Mouse (Mus musculus) kidney, adult 2 months (tissue): Measurements from ENCODE around the gene Bach2. TPM values are rescaled to one million over a fixed set of nuclear protein-coding genes. Genes with fewer than 3 reads are reported as not detected.
A peak's percentile ranks its signal among the peaks of the same experiment; 100 is the strongest.

Experiments used
- DNase-seq: peaks from one replicate; pipeline ENCODE4 v3.0.0; 2021
- H3K27ac ChIP-seq: fragments of 200-500 bp; 2 replicates; pipeline ENCODE4 v1.5.1; 2012; ENCODE audit warnings: low read depth, low read length, control low read depth, inconsistent platforms; ENCODE audit not compliant: insufficient read depth
- H3K27me3 ChIP-seq: fragments of 200-500 bp; replicated peaks from 2 replicates; pipeline ENCODE4 v1.6.1; 2012; ENCODE audit warnings: mild to moderate bottlenecking, moderate library complexity, low read length, inconsistent platforms; ENCODE audit not compliant: control insufficient read depth, insufficient read depth
- H3K36me3 ChIP-seq: fragments of 200-500 bp; 2 replicates; pipeline ENCODE4 v1.6.1; 2012; ENCODE audit warnings: mild to moderate bottlenecking, moderate library complexity, low read length, inconsistent platforms; ENCODE audit not compliant: control insufficient read depth, insufficient read depth
- H3K4me1 ChIP-seq: fragments of 200-500 bp; 2 replicates; pipeline ENCODE4 v1.6.1; 2011; ENCODE audit warnings: low read length; ENCODE audit not compliant: control insufficient read depth, insufficient read depth
- H3K4me3 ChIP-seq: fragments of 200-500 bp; 2 replicates; pipeline ENCODE4 v1.5.1; 2011; ENCODE audit warnings: mild to moderate bottlenecking, low read depth, low read length, control low read depth; ENCODE audit not compliant: insufficient read depth
- CTCF ChIP-seq: fragments of 200-500 bp; conservative IDR thresholded peaks from 2 replicates; pipeline ENCODE4 v1.5.1; 2011; ENCODE audit warnings: low read depth, mild to moderate bottlenecking, control low read depth, low read length, moderate library complexity, mixed read lengths; ENCODE audit not compliant: insufficient read depth, insufficient read length
- POLR2A ChIP-seq: fragments of 200-500 bp; IDR thresholded peaks from one replicate; pipeline ENCODE4 v1.6.1; 2011; ENCODE audit warnings: low read depth, low read length, control low read depth
- WGBS: fragments of 180-500 bp; shearing (Covaris S2); methylation state at CpG from one replicate; pipeline ENCODE4 v1.1.7; 2018; 5-methylcytosine and 5-hydroxymethylcytosine counted together
- polyA plus RNA-seq: library from polyadenylated mRNA; depleted of rRNA; stranded (reverse); fragments of >200 nt; gene quantifications from 2 replicates; pipeline ENCODE4 v1.2.3, GENCODE M21; 2012

Bach2 gene
- polyA plus RNA-seq, 1 experiment = 2.5 TPM

GRCm38 (mm10) chr4:32391260-32391659 is 152.7 kb downstream of the Bach2 start:
- TF ChIP-seq POLR2A (no peak), CTCF (no peak)
- H3K27ac ChIP-seq = no peak overlapping the region

GRCm38 (mm10) chr4:32393226-32393625 is 154.6 kb downstream of the Bach2 start:
- no peak for TF ChIP-seq POLR2A
- TF ChIP-seq CTCF = no peak
- H3K27me3 ChIP-seq = no peaks in the 10 kb centered on the region
- H3K36me3 ChIP-seq = no peaks in the 10 kb centered on the region
- H3K4me1 ChIP-seq = no peaks in the 10 kb centered on the region
- H3K27ac ChIP-seq = no peak overlapping the region
- no peak for DNase-seq
- 84% methylated on average over 3 of the region's 3 CpGs for WGBS
- H3K4me3 ChIP-seq = no peak overlapping the region

More at GRCm38 (mm10) chr4:32391260-32391659, 152.7 kb downstream of the Bach2 start:
- Histone ChIP-seq H3K4me3 (no peak overlapping the region), H3K4me1 (no peaks in the 10 kb centered on the region), H3K36me3 (no peaks in the 10 kb centered on the region), H3K27me3 (no peaks in the 10 kb centered on the region)
- WGBS = 92% methylated on average over 8 of the region's 8 CpGs
- no peak for DNase-seq

GRCm38 (mm10) chr4:32393951-32394350 is 155.3 kb downstream of the Bach2 start:
- WGBS = 72% methylated on average over 1 of the region's 1 CpGs
- no peaks in the 10 kb centered on the region for H3K36me3 ChIP-seq
- DNase-seq = no peak

GRCm38 (mm10) chr4:32394850-32395249 is 156.2 kb downstream of the Bach2 start:
- WGBS = 96% methylated on average over 2 of the region's 2 CpGs
- no peak for DNase-seq
- H3K27ac ChIP-seq = no peak overlapping the region
- no peaks in the 10 kb centered on the region for H3K27me3 ChIP-seq
- H3K4me3 ChIP-seq = no peak overlapping the region
- no peaks in the 10 kb centered on the region for H3K36me3 ChIP-seq
- no peaks in the 10 kb centered on the region for H3K4me1 ChIP-seq
- no peak for TF ChIP-seq CTCF
- TF ChIP-seq POLR2A = no peak

More at GRCm38 (mm10) chr4:32393951-32394350, 155.3 kb downstream of the Bach2 start:
- no peak overlapping the region for H3K27ac ChIP-seq
- no peak overlapping the region for H3K4me3 ChIP-seq
- H3K27me3 ChIP-seq = no peaks in the 10 kb centered on the region
- TF ChIP-seq CTCF (no peak), POLR2A (no peak)
- no peaks in the 10 kb centered on the region for H3K4me1 ChIP-seq

GRCm38 (mm10) chr4:32401459-32401858 is 162.9 kb downstream of the Bach2 start:
- WGBS = 75% methylated on average over 5 of the region's 5 CpGs
- H3K36me3 ChIP-seq = no peaks in the 10 kb centered on the region

GRCm38 (mm10) chr4:32403506-32403905 is 164.9 kb downstream of the Bach2 start:
- Histone ChIP-seq H3K4me1 (peaks cover 8% of the 10 kb centered on the region; the same call in 1 of the 2 replicates), H3K4me3 (no peak overlapping the region), H3K27me3 (no peaks in the 10 kb centered on the region), H3K27ac (peak overlapping the region; percentile 53; the same call in 1 of the 2 replicates), H3K36me3 (no peaks in the 10 kb centered on the region)
- peak; percentile 70 for DNase-seq
- TF ChIP-seq POLR2A = no peak
- TF ChIP-seq CTCF = no peak
- 73% methylated on average over 5 of the region's 5 CpGs for WGBS

More at GRCm38 (mm10) chr4:32401459-32401858, 162.9 kb downstream of the Bach2 start:
- H3K4me1 ChIP-seq = peaks cover 8% of the 10 kb centered on the region; the same call in 1 of the 2 replicates
- no peaks in the 10 kb centered on the region for H3K27me3 ChIP-seq
- DNase-seq = no peak
- TF ChIP-seq CTCF = no peak
- no peak for TF ChIP-seq POLR2A
- H3K4me3 ChIP-seq = no peak overlapping the region
- H3K27ac ChIP-seq = no peak overlapping the region

- peaks cover 11% of the 10 kb centered on the region for H3K4me1 ChIP-seq
- DNase-seq = no peak
- 86% methylated on average over 17 of the region's 17 CpGs for WGBS
These were observed 166.7 kb downstream of the Bach2 start for GRCm38 (mm10) chr4:32405149-32405882.

More at GRCm38 (mm10) chr4:32405149-32405882, 166.7 kb downstream of the Bach2 start:
- Histone ChIP-seq H3K27me3 (no peaks in the 10 kb centered on the region), H3K4me3 (no peak overlapping the region), H3K36me3 (no peaks in the 10 kb centered on the region), H3K27ac (no peak overlapping the region)
- no peak for TF ChIP-seq POLR2A
- TF ChIP-seq CTCF = no peak
